Mouse (Mus musculus) thymus, postnatal 10 days (tissue): ENCODE measurements around the gene Rsc1a1.

Experiments
- DNase-seq, 2 experiments: peaks; one replicate each; pipeline ENCODE4 v3.0.0; 2021; ENCODE audit warnings: low spot score in 2 of 2

The Rsc1a1 gene

GRCm38 (mm10) chr4:141653813-141654212 lies 31.6 kb downstream of the Rsc1a1 start:
- no peak for DNase-seq

- no peak for DNase-seq
These were observed 32.4 kb downstream of the Rsc1a1 start for GRCm38 (mm10) chr4:141653044-141653443.

- no peak for DNase-seq
These were observed 33.5 kb downstream of the Rsc1a1 start for GRCm38 (mm10) chr4:141651944-141652343.

- DNase-seq = no peak
These were observed 34.1 kb downstream of the Rsc1a1 start for GRCm38 (mm10) chr4:141651286-141651685.

- DNase-seq = no peak
These were observed 36.2 kb downstream of the Rsc1a1 start for GRCm38 (mm10) chr4:141649244-141649643.

- no peak for DNase-seq
These were observed 37.1 kb downstream of the Rsc1a1 start for GRCm38 (mm10) chr4:141648262-141648661.

- no peak for DNase-seq
These were observed 38.2 kb downstream of the Rsc1a1 start for GRCm38 (mm10) chr4:141647187-141647586.

- no peak for DNase-seq
These were observed 39.4 kb downstream of the Rsc1a1 start for GRCm38 (mm10) chr4:141645988-141646387.

- no peak for DNase-seq
These were observed 42.1 kb downstream of the Rsc1a1 start for GRCm38 (mm10) chr4:141643118-141643855.

- DNase-seq = no peak
These were observed 43.2 kb downstream of the Rsc1a1 start for GRCm38 (mm10) chr4:141641961-141642811.

- DNase-seq = no peak
These were observed 44.0 kb downstream of the Rsc1a1 start for GRCm38 (mm10) chr4:141641353-141641771.

- DNase-seq = no peak
These were observed 45.9 kb downstream of the Rsc1a1 start for GRCm38 (mm10) chr4:141639474-141639873.

GRCm38 (mm10) chr4:141636693-141637092 lies 48.7 kb downstream of the Rsc1a1 start:
- DNase-seq = no peak

GRCm38 (mm10) chr4:141635991-141636390 lies 49.4 kb downstream of the Rsc1a1 start:
- no peak for DNase-seq
